Mouse (Mus musculus): ENCODE data around the gene Tnni3k. TPM values are rescaled to one million over a fixed set of nuclear protein-coding genes. Genes with fewer than 3 reads are reported as not detected.

The Tnni3k gene
- polyA plus RNA-seq, 1 experiment: 0.31 TPM

DNA sequence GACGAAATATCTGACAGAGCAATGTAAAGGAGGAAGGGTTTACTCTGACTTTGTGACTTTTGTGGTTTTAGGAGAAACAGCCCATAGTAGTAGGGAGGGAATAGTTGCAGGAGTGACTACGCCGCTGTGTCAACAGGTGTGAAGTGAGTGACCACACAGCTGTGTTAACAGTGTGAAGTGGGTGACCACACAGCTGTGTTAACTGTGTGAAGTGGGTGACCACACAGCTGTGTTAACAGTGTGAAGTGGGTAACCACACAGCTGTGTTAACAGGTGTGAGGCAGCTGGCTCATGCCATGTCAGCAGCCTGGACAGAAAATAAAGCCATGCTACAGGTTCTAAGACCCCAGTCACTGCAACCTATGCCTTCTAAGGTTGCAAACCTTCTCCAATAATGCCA is 162.0 kb downstream of the Tnni3k start:
- no peak for TF ChIP-seq CTCF (IDR thresholded peaks at IDR 0.05; ENCODE audit: extremely low read depth, insufficient read depth, low read length)
- TF ChIP-seq POLR2A (IDR thresholded peaks at IDR 0.05; ENCODE audit: extremely low read depth, insufficient read depth, low read length): no peak
- H3K4me1 ChIP-seq (ENCODE audit: control insufficient read depth, insufficient read depth, low read length): no peaks in the 10 kb centered on the region
- no peak overlapping the region for H3K4me3 ChIP-seq (ENCODE audit: insufficient read depth, low read length)
- H3K27ac ChIP-seq (ENCODE audit: insufficient read depth, low read length): no peak overlapping the region

- TF ChIP-seq CTCF (IDR thresholded peaks at IDR 0.05; ENCODE audit: extremely low read depth, insufficient read depth, low read length): no peak
- no peak for TF ChIP-seq POLR2A (IDR thresholded peaks at IDR 0.05; ENCODE audit: extremely low read depth, insufficient read depth, low read length)
- Histone ChIP-seq H3K27ac (ENCODE audit: insufficient read depth, low read length) (no peak overlapping the region), H3K4me1 (ENCODE audit: control insufficient read depth, insufficient read depth, low read length) (no peaks in the 10 kb centered on the region), H3K4me3 (ENCODE audit: insufficient read depth, low read length) (no peak overlapping the region)
Observed at GRCm38 (mm10) chr3:154885452-154885851, 169.8 kb downstream of the Tnni3k start.

- no peak for TF ChIP-seq CTCF (IDR thresholded peaks at IDR 0.05; ENCODE audit: extremely low read depth, insufficient read depth, low read length)
- TF ChIP-seq POLR2A (IDR thresholded peaks at IDR 0.05; ENCODE audit: extremely low read depth, insufficient read depth, low read length): no peak
Observed at GRCm38 (mm10) chr3:154885048-154885447, 170.2 kb downstream of the Tnni3k start.

GRCm38 (mm10) chr3:154881428-154881986 is 173.7 kb downstream of the Tnni3k start:
- Histone ChIP-seq H3K4me3 (ENCODE audit: insufficient read depth, low read length) (no peak overlapping the region), H3K4me1 (ENCODE audit: control insufficient read depth, insufficient read depth, low read length) (no peaks in the 10 kb centered on the region; the same call in 1 of the 2 replicates), H3K27ac (ENCODE audit: insufficient read depth, low read length) (no peak overlapping the region)
- TF ChIP-seq POLR2A (IDR thresholded peaks at IDR 0.05; ENCODE audit: extremely low read depth, insufficient read depth, low read length) (no peak), CTCF (IDR thresholded peaks at IDR 0.05; ENCODE audit: extremely low read depth, insufficient read depth, low read length) (no peak)

More at GRCm38 (mm10) chr3:154885048-154885447, 170.2 kb downstream of the Tnni3k start:
- no peak overlapping the region for H3K4me3 ChIP-seq (ENCODE audit: insufficient read depth, low read length)
- no peak overlapping the region for H3K27ac ChIP-seq (ENCODE audit: insufficient read depth, low read length)
- H3K4me1 ChIP-seq (ENCODE audit: control insufficient read depth, insufficient read depth, low read length): no peaks in the 10 kb centered on the region

GRCm38 (mm10) chr3:154880536-154880939 is 174.7 kb downstream of the Tnni3k start:
- TF ChIP-seq POLR2A (IDR thresholded peaks at IDR 0.05; ENCODE audit: extremely low read depth, insufficient read depth, low read length) (no peak), CTCF (IDR thresholded peaks at IDR 0.05; ENCODE audit: extremely low read depth, insufficient read depth, low read length) (no peak)
- H3K4me1 ChIP-seq (ENCODE audit: control insufficient read depth, insufficient read depth, low read length): no peaks in the 10 kb centered on the region; the same call in 1 of the 2 replicates
- no peak overlapping the region for H3K27ac ChIP-seq (ENCODE audit: insufficient read depth, low read length)
- H3K4me3 ChIP-seq (ENCODE audit: insufficient read depth, low read length): no peak overlapping the region

GRCm38 (mm10) chr3:154880108-154880507 is 175.1 kb downstream of the Tnni3k start:
- no peak overlapping the region for H3K4me3 ChIP-seq (ENCODE audit: insufficient read depth, low read length)
- no peak overlapping the region for H3K27ac ChIP-seq (ENCODE audit: insufficient read depth, low read length)
- H3K4me1 ChIP-seq (ENCODE audit: control insufficient read depth, insufficient read depth, low read length): no peaks in the 10 kb centered on the region; the same call in 1 of the 2 replicates
- TF ChIP-seq CTCF (IDR thresholded peaks at IDR 0.05; ENCODE audit: extremely low read depth, insufficient read depth, low read length) (no peak), POLR2A (IDR thresholded peaks at IDR 0.05; ENCODE audit: extremely low read depth, insufficient read depth, low read length) (no peak)

- TF ChIP-seq POLR2A (IDR thresholded peaks at IDR 0.05; ENCODE audit: extremely low read depth, insufficient read depth, low read length) (no peak), CTCF (IDR thresholded peaks at IDR 0.05; ENCODE audit: extremely low read depth, insufficient read depth, low read length) (no peak)
- Histone ChIP-seq H3K27ac (ENCODE audit: insufficient read depth, low read length) (no peak overlapping the region), H3K4me1 (ENCODE audit: control insufficient read depth, insufficient read depth, low read length) (no peaks in the 10 kb centered on the region; the same call in 1 of the 2 replicates), H3K4me3 (ENCODE audit: insufficient read depth, low read length) (no peak overlapping the region)
Observed at GRCm38 (mm10) chr3:154879515-154879914, 175.7 kb downstream of the Tnni3k start.

DNA sequence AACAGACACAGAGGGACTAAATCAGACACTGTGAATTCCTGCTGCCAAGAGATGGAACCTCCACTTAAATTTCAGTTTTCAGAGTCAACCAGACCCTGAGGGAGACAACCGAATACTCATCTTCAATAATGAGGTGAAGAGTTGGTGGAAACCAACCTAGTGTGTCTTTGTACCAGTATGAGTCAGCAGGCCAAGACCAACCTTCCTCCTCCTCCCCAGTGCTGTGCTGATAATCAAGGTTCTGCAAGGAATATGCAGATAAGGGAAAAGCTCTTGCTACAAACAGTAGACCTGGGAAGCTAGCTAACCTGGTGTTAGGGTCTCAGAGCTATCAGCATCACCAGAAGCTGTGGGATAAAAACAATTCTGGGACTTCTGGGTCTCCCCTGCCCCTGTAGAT is 176.1 kb downstream of the Tnni3k start:
- H3K27ac ChIP-seq (ENCODE audit: insufficient read depth, low read length): no peak overlapping the region

DNA sequence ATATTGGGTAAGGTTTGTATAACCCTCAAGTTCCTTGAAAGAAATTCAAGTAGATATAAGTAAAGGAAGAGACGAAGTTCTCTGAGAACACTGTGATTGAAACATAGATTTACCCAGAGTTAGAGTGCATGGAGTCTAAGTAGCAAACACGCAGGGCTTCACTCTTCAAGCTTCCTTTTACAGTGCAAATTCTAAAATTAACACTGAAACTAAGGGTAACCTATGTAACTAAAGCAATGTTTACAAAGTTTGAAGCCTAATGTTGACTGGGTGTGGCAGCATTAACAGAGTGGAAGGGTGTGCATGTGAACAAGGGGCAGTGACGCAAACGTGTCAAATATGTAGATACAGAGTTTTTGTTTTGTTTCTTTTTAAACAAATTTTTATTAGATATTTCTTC is 186.4 kb downstream of the Tnni3k start:
- H3K4me3 ChIP-seq (ENCODE audit: insufficient read depth, low read length): no peak overlapping the region
- H3K4me1 ChIP-seq (ENCODE audit: control insufficient read depth, insufficient read depth, low read length): no peaks in the 10 kb centered on the region
- TF ChIP-seq POLR2A (IDR thresholded peaks at IDR 0.05; ENCODE audit: extremely low read depth, insufficient read depth, low read length) (no peak), CTCF (IDR thresholded peaks at IDR 0.05; ENCODE audit: extremely low read depth, insufficient read depth, low read length) (no peak)
- H3K27ac ChIP-seq (ENCODE audit: insufficient read depth, low read length): no peak overlapping the region

More for the DNA sequence above, 176.1 kb downstream of the Tnni3k start:
- Histone ChIP-seq H3K4me1 (ENCODE audit: control insufficient read depth, insufficient read depth, low read length) (no peaks in the 10 kb centered on the region; the same call in 1 of the 2 replicates), H3K4me3 (ENCODE audit: insufficient read depth, low read length) (no peak overlapping the region)
- TF ChIP-seq POLR2A (IDR thresholded peaks at IDR 0.05; ENCODE audit: extremely low read depth, insufficient read depth, low read length) (no peak), CTCF (IDR thresholded peaks at IDR 0.05; ENCODE audit: extremely low read depth, insufficient read depth, low read length) (no peak)

DNA sequence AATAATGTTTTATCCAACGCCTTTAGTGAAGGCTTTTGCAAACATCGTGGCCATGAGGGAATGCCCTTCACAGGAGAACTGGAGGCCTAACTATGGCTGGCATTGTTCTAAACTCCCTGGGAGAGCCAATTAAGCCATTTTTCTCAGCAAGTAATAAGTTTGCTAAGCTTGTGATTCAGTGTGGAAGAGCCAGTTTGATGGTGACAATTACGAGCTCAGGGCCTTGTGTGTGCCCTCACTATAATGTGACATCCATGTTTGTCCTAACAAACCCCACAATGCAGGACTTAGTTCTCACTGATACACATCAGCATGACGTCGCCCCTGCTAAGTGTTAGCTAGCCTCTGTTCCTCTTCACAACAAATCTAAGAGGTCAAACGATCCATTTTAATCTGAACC is 193.3 kb downstream of the Tnni3k start:
- Histone ChIP-seq H3K4me1 (ENCODE audit: control insufficient read depth, insufficient read depth, low read length) (no peaks in the 10 kb centered on the region), H3K4me3 (ENCODE audit: insufficient read depth, low read length) (no peak overlapping the region), H3K27ac (ENCODE audit: insufficient read depth, low read length) (no peak overlapping the region)
- TF ChIP-seq POLR2A (IDR thresholded peaks at IDR 0.05; ENCODE audit: extremely low read depth, insufficient read depth, low read length) (no peak), CTCF (IDR thresholded peaks at IDR 0.05; ENCODE audit: extremely low read depth, insufficient read depth, low read length) (no peak)

Data from cortical plate, adult 2 months (tissue).